Mouse (Mus musculus): Measurements from ENCODE around the gene Hdac9.

Hdac9 gene

DNA sequence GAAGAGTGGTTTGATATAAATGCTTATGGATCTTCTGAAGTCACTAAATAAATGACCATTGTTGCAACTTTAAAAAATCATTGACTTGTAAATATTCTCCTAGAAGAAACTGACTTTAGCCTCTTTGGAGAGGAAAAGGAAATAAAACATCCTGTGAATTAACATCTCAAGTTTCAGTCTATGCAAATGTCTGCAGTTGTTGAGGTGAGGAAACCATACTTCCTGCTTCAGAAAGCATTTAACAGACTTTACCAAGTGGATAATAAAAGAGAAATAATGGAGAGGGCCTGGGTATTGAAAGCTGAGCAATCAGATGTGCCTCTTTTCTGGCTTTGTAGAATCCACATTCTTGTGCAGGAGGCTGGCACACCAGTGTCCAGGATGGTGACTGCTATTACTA, 110.4 kb downstream of the Hdac9 start:
- DNase-seq (ENCODE audit: low spot score), result no peak

GRCm38 (mm10) chr12:34803721-34804120, 113.2 kb downstream of the Hdac9 start:
- DNase-seq (ENCODE audit: low spot score), result no peak

- no peak for DNase-seq (ENCODE audit: low spot score)
Measured at GRCm38 (mm10) chr12:34802308-34802707, 114.6 kb downstream of the Hdac9 start.

DNA sequence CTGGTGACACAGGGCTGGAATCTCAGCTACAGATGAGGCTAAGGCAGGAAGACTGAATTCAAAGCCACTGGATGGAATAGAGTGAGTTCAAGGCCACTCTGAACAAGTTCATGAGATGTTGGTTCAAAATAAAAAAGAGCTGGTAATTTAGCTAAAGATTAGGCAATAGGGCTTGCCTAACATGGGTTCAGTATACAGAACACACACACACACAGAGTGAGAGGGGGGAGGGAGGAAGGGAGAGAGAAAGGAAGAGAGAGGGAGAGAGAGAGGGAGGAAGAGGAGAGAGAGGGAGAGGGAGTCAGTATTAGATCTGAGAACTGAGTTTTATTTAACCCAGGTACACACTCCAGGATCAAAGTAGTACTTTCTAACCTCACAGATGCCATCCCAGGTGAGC, 115.1 kb downstream of the Hdac9 start:
- no peak for DNase-seq (ENCODE audit: low spot score)

GRCm38 (mm10) chr12:34797389-34797788, 119.5 kb downstream of the Hdac9 start:
- no peak for DNase-seq (ENCODE audit: low spot score)

DNA sequence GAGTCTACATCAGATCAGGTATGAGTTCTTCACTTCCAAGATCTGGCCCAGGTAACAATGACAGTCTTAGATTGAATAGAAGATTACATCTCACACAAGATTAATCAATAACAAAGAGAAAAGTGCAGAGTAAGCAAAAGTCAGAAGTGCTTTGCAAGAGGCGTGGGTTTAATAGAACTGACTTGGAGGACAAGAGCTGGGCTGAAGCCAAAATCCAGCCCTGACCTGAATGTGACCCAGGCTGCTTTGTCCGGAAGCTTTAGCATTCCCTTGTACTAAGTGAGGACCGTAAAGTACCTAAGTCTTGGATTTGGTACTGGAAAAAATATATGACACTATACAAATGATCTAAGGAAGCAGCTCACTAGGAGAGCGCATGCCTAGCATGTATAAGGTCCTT, 121.4 kb downstream of the Hdac9 start:
- peak; percentile 10 for DNase-seq (ENCODE audit: low spot score)

- DNase-seq (ENCODE audit: low spot score), result no peak
Measured at GRCm38 (mm10) chr12:34792113-34792452, 124.8 kb downstream of the Hdac9 start.

- no peak for DNase-seq (ENCODE audit: low spot score)
Measured at GRCm38 (mm10) chr12:34791213-34792112, 125.4 kb downstream of the Hdac9 start.

DNA sequence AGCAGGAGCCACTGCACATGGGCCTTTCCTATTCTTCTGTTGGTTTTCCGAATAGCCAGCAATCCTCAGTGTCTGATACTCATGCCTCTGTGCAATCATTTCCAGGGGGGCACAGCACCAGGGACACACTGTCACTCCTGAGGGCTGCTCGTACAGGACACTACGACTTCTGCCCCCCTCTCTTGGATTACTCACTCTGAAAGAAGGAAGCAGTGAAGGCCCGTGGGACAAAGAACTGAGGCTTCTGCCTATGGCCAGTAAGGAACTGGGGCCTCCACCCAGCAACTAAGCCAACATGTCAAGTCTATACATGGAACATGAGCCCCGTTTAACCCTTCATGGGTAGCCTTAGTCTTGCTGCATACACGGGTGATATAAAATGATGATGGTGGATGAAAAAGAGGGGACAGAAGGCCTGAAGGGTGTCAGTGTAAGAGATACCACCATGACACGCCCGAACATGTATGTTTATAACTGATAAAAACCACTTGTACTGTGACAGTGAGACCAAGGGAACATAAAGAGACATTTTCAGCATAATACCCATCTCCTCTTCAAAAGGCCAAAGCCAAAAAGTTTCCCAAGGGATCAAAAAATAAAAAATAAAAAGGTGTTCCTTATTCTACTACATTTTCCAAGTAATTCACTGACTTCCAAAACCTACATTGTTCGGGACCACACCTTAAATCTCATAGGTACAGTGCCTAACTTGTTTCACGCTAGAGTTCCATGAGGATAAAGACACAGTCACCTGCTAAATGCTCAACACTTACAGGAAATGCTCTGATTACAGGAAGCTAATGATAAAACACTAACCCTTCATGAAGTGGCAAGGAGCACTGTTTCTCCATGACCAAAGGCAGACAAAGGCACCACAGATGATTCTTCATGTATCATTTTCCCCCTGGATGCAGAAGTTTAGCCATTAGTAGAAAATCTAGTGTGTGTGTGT, 127.6 kb downstream of the Hdac9 start:
- no peak for DNase-seq (ENCODE audit: low spot score)

- DNase-seq (ENCODE audit: low spot score), result no peak
Measured at GRCm38 (mm10) chr12:34787380-34787779, 129.5 kb downstream of the Hdac9 start.

DNA sequence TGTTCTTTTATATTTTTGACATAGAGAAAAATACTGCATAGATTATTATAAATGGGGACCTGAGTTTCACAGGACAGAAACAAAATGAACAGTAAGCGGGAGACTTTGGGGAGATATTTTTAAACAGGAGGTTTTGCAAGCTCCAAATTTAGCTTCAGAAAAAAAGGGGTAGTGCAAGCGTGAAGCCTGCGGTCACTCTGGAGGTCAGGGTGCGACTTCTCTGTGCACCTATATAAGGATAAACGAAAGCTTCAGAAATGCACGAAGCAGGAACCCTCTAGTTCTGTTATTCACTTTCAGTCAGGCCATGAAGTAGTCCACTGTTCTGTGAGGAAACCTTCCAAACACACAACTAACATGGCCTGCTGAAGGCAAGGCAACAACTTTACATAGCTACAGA, 133.3 kb downstream of the Hdac9 start:
- DNase-seq (ENCODE audit: low spot score), result no peak

GRCm38 (mm10) chr12:34779368-34779957, 137.4 kb downstream of the Hdac9 start:
- no peak for DNase-seq (ENCODE audit: low spot score)

DNA sequence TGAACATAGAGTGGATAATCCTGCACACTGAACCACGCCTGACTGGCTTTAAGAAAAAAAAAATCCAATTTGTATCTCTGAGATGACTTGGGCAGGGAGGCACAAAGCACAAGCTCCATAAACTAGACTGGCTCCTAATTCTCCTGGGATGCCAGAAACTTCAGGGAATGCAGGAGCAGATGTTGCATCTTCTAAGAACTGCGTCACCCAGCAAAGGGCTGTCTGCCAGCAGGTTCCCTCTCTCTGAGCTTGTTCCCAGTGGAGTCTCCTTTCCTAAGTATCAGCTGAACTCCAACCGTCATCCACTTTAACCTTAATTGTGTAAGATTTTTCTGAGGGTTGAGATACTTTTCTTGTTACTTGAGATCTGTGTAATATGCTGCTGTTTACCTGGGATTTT, 140.7 kb downstream of the Hdac9 start:
- no peak for DNase-seq (ENCODE audit: low spot score)

GRCm38 (mm10) chr12:34774071-34774470, 142.8 kb downstream of the Hdac9 start:
- DNase-seq (ENCODE audit: low spot score), result no peak

- DNase-seq (ENCODE audit: low spot score), result no peak
Measured at GRCm38 (mm10) chr12:34767226-34767775, 149.6 kb downstream of the Hdac9 start.

GRCm38 (mm10) chr12:34747266-34747665, 169.6 kb downstream of the Hdac9 start:
- DNase-seq (ENCODE audit: low spot score), result no peak

GRCm38 (mm10) chr12:34725204-34725603, 191.7 kb downstream of the Hdac9 start:
- no peak for DNase-seq (ENCODE audit: low spot score)

DNA sequence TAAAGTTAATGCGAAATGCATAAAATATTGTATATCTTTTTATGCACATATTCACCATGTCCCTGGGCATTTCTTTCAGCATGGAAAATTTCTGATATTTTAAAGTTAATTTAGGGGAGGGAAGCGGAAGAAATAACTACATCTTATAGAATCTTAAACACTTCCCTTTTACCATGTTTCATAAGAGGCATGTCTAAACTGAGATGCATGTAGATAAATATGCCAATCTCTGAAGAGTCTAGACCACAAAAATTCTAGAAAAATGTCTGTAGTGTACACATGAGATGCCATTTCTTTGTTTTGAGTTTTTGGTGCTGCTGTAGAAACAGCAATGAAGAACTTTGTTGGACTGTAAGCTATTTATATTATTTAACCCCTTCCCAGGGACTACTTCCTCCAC, 192.6 kb downstream of the Hdac9 start:
- no peak for DNase-seq (ENCODE audit: low spot score)

DNA sequence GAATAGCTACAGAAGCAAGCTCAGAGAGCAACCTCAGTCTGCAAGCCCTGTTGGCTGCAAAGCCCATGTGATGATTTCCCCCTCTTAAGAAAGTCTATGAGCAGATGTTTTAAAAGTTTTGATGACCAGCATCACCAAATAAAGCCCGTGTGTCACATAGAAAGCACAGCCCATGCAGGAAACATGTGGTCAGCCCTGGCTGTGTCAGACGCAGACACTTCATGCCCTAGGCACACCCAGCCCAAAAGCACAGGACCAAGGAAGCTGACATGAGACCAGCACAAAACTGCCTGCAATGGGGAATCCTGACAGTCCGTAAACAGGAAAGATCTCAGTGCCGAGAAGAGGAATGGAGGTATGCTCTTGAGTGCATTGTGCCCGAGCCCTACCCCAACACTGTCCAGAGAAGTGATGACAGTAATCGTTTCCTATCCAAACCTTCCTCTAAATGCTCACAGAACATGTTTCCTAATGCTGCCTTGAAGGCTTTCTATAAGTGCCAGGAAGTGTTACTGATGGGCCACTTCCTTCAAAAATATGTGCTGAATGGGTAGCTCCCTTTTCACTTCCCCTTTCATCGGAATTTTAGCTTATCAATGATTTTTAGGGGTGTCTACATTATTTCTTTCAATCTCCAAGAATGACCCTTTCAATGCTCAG, 193.9 kb downstream of the Hdac9 start:
- no peak for DNase-seq (ENCODE audit: low spot score)

- no peak for DNase-seq (ENCODE audit: low spot score)
Measured at GRCm38 (mm10) chr12:34720906-34721305, 196.0 kb downstream of the Hdac9 start.

- DNase-seq (ENCODE audit: low spot score), result no peak
Measured at GRCm38 (mm10) chr12:34714266-34714939, 202.5 kb downstream of the Hdac9 start.

Data from ovary, postnatal 36 days (tissue).